Mouse (Mus musculus) ES-E14 (cell line): Measurements from ENCODE around the gene Snx12.

ENCODE experiments used
- MAFK ChIP-seq: IDR thresholded peaks from 2 replicates; pipeline ENCODE4 v1.6.1; 2014; ENCODE audit warnings: mild to moderate bottlenecking, low read depth, low read length, inconsistent platforms; ENCODE audit not compliant: insufficient read depth
- ZNF384 ChIP-seq: IDR thresholded peaks from 2 replicates; pipeline ENCODE4 v1.6.1; 2012; ENCODE audit warnings: low read depth, low read length, inconsistent platforms

GRCm38 (mm10) chrX:101162532-101162931, 59.8 kb downstream of the Snx12 start:
- TF ChIP-seq MAFK (no peak), ZNF384 (no peak)
